Mouse (Mus musculus) cerebellum, postnatal 4 days (tissue): ENCODE measurements at regions not wholly inside any gene's neighbourhood (a gene's known extent, or its start where the extent isn't known, plus 50 kb on each side); places are given as distances from the start of the nearest gene placed in this dataset.
A peak's percentile ranks its signal among the peaks of the same experiment; 100 is the strongest.

Experiments
- DNase-seq, 2 experiments: peaks; one replicate each; pipeline ENCODE4 v3.0.0; 2022; ENCODE audit warnings: low spot score in 2 of 2, mixed read lengths in 1 of 2

DNA sequence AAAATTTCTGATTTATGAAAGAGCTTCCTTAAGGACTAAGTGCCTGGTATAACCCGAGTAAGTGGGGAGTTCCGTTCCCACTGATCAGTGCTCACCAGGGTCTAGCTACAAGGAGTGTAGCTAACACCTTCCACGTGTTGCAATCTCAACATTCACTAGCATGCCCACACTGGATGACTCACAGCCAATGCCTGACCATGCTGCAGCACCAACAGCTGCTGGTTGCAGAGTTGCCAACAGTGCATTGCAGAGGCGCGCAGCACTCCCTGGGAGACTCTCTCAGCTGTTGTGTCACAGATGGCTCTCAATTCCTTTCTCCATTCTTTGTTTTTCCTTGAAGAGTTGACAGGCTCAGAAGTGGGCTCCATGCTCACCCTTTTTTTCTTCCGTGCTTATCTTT lies 787.5 kb upstream of the Tenm3 start:
- no peak for DNase-seq

DNA sequence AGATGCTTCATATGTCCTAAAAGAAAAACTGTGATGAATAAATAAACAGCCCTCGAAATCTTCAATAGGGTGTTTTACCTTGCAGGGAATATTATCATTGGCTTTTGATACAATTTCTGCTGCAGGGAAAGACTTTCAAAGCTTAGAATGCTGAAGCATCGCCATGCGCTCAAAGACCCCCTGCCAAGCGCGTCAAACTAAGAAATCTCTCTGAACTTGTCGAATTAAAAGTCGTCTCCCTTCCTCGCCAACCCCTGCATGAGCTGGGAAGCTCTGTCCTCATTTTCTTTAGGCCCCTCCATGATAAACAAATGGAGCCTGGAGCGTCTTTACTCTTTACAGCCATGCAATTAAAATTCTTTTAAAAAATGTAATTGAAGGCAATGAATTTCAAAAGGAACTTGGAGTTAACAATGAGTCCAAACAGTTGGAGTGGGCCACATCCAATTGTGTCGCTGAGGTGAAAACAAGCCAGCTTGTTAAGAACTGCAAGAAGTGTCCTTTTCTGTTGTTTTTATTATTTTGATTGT lies 784.3 kb upstream of the Tenm3 start:
- no peak for DNase-seq

DNA sequence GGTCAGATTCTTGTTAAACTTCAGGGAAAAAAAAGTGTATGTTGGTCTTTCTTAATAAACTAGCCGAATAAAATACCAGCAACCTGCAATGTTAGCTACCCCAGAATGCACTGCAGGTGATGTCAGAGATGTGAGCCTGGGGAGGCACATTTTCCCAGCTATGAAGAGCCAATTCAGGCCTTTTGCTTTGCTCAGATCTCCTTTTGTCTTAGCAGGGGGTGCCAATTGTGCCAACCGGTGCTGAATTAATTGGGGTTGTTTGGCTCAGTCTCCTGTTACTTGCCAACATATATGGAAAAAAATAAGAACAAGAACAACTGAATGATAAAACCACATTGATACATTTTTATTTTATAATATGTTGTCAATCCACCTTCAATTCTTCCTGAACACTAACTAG lies 751.8 kb upstream of the Tenm3 start:
- DNase-seq = peak in 1 of 2 experiments; percentile 2

DNA sequence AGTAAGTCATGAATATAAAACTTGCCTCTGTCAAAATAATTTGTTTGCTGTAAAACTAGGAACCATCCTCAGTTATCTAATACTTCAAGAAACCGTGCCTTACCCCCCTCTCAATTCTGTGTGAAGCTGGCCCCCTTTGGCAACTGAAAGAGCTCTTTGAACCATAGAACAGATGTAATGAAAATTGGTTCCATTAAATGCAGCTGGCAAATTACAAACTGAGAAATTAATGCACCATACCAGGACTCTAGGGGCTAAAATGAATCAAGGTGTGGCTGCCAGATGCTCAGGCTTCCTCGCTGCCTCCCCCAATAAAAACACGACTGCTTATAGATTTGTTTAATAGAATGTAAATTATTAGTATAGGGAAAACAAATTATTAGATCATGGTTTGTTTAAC lies 723.7 kb upstream of the Tenm3 start:
- no peak for DNase-seq

DNA sequence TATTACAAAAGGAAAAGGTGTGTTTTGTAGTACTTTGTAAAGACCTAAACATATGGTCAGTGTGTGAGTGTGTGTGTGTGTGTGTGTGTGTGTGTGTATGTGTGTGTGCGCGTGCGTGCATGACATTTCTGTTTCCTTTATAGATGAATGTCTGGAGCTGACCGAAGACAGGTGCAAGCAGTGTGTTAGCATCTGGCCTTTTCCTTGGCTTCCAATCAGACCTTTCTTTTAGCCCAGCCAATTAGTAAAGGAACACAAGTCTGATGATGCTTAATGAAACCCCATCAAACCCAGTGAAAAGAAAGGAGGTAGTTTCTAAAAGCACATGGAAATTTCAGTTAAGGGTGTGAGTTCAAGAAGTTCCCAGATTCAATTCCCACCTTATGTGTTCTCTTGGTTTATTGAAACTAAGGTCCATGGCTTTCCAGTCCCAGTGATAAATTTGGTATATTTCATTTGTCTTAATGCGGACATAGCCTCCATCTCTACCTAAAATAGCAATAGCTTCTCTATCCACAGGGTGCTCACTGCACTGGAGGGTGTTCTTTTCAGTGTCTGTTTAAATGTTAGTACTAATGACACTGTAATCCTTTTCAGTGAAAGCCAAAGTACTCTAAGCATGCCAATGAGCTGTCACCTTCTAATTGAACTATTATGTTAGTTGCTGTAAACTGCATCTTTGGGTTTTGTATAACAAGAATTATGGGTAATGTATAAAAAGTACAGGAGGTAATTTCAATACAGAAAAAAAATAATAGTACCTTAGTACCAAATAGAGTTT lies 719.9 kb upstream of the Tenm3 start:
- no peak for DNase-seq

DNA sequence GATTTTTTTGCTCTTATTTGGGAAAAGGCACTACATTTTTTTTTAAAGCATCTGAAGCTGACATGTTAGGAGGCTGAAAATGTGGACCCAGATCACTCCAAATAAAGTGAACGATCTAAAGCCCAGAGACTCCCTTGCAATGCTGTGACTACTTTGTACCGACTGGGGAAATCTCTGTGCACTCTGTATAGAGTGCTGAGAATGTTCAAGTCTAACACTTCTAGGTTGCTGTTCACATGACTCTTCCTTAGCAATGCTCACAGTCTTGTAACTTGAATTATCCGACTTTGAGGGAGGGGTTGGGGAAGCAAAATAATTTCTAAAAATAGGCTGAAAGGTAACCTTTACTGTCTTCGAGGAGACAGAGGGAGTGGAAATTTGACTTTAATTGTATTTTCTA lies 719.2 kb upstream of the Tenm3 start:
- DNase-seq = no peak

DNA sequence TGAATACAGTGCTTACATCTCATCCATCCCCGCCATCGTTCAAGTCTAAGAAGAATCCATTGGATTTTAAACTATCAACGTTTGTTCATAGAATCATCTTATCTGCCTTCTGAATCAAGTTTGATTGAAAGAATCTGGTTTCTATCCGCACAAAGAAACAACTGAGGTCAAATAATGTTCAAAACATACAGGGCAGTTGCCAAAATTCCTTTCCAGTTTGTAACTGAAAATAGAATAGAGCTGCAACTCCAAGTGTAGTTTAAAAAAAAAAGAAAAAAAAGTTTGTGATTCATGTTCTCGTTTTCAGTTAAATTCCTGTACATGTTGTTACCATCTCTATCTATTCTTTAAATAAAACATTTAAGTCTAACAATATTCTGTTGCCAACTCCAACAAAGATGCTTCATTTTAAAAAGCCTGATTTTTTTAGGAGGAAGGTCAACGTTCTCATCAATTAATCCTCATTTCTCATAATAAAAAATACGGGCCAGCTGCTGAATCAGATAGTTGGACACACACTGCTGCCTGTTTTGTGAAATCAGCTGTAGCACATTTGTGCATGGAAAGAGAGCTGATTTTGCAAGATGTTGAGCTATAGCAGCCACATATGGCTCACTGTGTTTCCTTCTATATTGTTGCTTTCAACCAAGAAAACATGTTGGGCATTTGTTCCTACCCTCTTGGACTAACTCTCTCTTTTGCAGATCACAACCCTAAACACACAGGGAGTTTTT lies 712.1 kb upstream of the Tenm3 start:
- no peak for DNase-seq

DNA sequence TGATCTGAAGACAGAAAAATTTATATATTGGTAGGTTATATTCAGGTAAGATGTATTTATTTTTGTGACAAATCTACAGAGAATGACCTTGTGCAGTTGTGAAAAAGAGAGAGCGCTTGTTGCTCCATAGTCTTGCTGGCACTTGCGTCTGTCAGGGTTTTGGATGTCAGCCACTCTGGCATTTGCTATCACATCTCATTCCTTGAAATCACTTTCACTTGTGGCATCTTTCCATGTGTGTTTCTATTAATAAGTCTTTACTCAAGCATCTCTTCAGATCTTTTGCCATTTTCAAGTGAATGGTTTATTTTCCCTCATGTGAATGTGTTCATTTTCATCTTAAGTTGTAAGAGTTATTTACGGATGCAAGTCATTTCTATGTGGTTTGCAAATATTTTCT lies 709.4 kb upstream of the Tenm3 start:
- DNase-seq = no peak

DNA sequence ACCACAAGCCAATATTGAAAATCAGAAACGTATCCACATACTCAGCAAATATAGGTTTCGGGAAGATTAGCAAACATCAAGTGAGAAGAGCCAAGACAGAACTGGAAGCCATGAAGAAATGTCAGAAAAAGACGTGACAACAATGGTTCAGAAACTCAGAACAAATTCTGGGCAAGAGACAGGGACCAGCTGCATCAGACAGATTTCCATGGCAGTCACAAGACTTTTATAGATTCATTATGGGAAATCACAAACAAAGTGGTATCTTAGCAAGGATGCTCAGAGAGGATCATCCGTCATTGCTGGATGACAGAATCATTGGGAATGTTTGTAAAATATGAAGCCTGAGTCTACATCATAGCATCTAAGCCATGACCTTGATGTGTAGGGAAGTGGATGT lies 699.6 kb upstream of the Tenm3 start:
- no peak for DNase-seq

DNA sequence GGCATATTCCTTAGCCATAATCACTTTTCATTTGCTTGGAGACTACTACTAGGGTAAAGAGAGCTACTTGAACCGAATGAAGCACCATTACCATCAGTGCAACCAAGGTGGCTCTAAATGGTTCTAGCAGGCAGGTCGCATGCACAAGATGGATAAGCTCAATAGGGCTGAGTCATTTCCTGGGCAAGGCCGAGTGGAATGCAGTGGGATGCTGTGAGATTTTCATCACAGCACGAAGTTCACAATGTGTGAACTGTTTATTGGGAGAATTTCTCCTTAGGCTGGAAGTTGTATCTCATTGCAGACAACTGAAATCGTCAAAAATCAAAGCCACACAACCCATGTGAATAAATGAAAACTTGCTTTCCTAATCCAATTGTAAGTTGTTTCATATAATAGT lies 697.6 kb upstream of the Tenm3 start:
- DNase-seq = no peak

DNA sequence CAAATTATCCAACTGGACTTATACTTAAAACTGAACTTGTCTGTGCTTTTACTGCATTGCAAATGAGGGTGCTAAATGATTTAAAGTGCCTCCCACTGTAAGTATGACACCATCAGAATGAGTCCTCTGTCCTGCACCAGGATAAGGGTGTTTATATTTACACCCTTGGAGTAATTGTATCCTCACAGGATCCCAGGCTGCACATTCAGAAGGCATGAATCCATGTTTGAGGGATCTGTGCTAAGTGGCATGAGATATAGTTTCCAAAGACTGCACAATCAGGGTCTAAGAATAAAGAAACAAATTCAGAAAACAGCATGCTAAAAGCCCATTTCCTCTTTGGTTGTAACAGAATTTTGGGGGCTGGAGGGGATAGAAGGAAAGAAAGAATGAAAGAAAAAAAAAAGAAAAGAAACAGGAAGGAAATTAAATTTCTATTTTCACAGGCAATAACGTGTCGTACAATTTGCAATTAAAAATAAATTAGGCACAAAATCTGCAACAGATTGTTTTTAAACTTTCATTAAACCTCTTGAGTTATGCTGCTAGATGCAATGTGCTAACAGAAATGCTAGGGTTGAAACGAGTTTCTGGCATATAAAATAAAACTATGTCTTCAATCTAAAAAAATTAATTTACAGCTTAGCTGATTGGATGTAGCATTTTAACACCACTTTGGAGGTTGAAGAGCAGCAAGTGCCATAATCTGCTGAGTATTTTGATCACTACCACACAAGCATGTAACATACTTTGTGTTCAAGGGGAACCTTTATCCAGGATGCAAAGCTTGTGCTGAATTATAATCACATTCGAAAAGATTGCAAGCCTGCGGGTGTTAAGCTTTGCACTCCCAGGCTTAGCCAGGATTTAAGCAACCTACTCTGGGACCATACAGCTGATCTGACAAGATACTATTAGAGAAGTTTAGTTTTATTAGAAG lies 689.9 kb upstream of the Tenm3 start:
- DNase-seq = no peak

DNA sequence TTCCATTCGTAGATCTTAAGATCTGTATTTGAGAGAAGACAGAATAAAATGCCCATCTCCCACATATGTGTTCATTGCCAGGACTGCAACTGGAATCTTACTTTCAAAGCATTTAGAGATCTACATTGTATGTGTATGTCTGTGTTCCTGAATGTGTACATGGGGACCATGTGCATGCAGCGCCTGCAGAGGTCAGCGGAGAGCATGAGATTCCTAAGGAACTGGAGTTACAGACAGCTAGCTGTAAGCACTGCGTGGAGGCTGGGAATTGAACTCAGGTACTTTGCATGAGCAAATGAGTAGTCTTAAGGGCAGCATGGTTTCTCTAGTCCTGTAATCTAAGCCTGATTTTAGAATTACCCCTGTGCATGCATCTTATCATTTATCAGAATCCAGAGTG lies 685.5 kb upstream of the Tenm3 start:
- DNase-seq = peak in 1 of 2 experiments; percentile 1

DNA sequence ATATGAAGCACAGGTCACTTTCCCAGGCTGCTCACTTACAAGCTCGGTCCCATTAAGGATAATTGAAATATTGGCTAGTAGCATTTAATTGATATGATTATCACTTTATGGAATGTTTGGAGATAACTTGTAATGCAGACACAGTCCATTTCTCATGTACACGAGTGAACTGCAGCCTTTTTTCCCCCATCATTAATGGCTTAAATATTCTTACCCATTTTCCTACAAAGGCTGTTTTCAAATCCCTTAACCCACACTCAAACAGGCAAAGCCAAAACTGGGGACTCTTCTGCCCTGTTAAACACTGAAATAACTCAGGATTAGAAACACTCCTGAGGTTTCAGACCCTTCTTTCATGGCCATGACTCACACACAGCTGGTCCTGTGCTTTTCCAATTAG lies 649.2 kb upstream of the Tenm3 start:
- no peak for DNase-seq

DNA sequence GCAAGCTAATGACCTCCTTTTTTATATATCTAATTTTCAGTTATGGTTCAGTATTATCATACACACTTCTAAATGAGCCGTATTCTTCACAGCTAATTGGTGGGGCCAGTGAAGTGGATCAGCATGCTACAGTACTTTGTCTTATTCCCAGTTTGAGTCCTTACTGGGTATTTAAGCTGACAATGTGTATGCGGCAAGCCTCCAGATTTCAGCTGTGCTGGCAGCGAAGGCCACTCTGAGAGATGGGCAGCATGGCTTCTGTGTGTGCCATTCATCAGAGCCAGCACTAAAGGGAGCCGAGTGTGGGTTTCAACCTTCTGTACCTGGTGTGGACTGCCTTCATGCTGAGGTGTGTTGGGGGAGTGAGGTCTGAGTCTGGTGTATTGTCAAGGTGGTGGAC lies 641.5 kb upstream of the Tenm3 start:
- peak in 1 of 2 experiments; percentile 33 for DNase-seq

DNA sequence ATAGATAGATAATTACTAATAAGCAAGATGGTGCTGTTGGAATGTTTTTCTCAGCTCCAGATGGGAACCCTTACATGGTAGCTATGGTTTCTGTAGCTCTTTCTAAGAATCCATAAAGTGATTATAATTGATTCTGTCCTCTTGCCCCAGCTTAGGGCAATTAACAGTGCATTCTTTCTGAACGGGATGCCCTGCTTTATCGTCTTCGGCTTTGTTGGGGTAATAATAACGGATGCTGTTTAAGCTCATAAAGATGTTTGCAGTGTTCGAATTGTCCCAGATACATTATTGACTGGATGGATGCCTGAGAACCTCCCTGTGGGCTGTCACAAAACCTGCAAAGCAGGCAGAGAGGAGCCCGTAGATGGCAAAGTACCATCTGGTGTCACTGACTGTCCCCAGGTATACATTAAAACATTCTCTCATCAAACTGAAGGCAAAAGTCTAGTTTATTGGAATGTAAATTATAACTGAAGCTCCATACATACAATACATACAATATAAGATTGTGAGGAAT lies 637.8 kb upstream of the Tenm3 start:
- no peak for DNase-seq

DNA sequence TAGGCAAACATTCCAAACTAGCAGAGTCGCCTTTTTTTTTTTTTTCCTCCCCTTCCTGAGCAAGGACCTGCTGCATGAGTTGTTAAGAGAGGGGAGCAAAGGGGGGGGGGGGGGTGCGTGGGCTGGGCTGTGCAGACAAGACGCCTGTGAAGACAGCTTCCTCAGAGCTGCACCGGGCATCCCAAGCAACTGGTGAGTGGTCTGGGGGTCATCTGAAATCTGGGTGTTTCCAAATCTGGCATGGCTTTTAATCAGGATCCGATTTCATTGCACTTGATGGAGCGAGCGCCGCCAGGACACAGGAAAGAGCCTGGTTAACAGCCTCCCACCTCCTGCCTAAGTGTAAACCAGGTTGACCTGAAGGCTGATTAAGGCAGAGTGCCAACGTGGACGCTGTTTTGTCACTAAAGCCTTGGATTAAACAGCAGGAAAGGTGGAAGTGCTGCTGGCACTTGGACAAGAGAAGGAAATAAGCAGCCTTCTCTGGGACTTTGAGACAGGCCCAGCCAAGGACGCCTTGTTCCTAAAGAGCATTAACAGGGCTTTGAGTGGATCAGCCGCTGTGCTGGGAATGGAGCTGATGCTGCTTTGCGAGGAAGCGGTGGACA lies 622.3 kb upstream of the Tenm3 start:
- DNase-seq = peak in 1 of 2 experiments; percentile 8

DNA sequence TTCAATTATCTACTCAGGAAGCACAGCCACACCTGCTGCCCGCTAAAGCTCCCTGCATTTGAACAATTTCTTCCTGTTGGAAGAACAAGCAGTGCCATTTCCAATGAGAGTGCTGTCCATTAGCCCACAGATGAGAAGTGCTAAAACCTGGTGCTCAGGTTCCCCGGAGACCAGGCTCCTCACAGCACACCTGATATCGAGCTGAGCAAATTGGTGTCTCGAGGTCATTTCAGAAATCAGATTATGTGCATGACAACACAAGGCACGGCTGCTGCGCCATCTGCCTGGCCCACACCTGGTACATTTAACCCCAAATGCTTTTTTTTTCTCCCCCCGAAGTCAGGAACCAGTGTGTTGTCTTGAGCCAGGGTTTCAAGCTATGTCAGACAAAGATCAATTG lies 621.3 kb upstream of the Tenm3 start:
- DNase-seq = peak in 1 of 2 experiments; percentile 6

DNA sequence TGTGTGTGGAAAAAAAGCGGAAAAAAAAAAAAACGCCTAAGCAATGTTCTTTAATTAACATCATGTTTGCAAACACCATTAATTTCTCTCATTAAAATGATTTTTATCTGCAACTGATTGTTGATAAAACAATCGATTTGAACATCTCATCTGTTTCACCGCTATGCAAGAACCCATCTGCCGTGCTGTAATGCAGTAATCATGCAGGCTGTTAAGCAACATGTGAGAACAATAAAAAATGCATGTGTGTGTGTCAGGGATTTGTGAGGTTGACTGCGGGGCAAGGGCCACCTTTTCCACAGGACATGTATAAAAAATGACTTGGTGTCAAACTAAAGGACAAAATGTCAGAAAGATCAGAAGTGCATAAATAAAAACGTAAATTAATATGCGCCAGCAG lies 618.9 kb upstream of the Tenm3 start:
- DNase-seq = no peak

DNA sequence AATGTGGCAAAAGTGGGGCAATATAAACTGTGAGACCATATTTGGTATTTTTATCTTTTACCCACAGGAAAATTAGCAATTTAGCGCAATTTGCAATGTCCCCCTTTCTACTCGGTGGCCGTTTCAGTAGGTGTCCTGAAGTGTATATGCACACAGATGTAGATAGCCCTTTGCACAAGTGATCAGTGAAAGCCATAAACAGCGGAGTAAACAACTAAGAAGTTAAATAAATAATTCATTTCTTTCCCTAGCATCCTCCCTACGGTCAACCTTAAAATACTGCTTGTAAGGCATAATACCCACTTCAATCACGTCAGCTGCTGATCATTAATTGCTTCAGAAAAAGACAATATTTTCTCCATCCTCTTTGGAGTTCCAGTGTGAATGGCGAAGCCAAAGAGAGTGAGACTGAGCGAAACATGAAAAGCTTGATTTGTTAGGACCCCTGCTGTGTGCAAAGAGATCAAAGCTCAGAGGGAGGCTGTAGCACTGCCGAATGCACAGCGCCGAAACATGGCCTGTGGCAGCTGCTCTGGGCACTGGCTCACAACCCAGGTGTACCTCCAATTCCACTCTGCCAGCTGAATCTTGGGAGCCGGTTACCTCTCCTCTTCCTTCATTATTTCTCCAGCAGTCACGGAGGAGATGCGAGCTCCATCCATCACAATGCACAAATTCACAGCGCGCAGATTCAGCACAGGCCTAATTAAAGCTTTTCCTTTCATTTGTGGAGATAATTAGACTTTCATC lies 618.1 kb upstream of the Tenm3 start:
- peak in 1 of 2 experiments; percentile 11 for DNase-seq

DNA sequence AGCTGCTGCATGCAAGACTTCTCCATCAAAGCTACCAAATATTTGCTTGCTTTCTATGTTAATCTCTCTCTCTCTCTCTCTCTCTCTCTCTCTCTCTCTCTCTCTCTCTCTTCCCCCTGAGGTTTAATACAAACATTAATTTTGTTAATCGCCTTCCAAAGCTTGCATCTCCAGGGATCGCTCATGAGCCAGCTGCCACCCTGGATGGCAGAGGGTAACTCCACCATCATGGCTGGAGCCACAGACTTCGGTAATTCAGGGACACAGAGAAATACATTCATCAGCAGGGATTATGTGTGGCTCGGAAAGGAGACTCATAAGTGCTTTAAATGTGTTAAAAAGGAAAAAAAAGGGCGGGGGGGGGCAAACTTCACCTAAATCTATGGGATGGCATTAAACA lies 601.7 kb upstream of the Tenm3 start:
- DNase-seq = no peak

DNA sequence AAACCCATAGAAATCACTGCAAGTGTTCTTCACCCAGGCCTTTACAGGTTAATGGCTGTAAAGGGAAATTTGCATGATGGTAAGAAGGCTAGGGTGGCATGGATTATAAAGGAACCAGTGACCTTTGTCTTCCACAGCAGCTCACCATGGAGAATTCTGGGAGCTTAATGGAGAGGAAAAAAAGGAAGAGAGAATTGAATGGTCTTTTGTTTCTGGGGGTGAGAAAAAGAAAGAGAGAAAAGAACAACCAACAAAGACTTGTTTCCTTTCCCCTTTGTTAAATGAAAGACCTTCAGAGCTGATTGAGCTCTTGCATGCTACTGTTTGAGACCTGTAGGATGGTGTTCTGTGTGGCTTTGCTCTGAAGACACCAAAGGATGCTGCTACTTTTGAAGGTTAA lies 597.5 kb upstream of the Tenm3 start:
- DNase-seq = no peak
